In the genomic region with DNA sequence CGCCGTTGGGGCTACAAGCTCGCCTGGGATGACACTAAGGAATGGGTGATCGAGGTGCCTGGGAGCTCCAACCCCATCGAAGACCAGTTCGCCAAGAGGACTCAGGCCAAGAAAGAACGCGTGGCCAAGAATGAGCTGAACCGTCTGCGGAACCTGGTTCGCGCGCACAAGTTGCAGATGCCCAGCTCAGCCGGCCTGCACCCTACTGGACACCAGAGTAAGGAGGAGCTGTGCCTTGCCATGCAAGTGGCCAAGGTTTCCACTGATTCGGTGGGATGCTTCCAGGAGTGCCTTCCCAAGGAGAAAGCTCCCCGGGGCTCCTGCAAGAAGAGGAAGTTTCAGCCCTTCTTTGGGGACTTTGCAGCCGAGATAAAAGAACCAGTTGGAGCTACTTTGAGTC, we compare ENCODE assay signal across 18 mouse cellular contexts. TPM values are rescaled to one million over a fixed set of nuclear protein-coding genes. Genes with fewer than 3 reads are reported as not detected.
DNase-seq lines count a peak whose midpoint lies in the region; ATAC-seq and TF ChIP-seq lines count a peak whose summit lies in the region.
"Not testable (repeated sequence)": the region's sequence is repeated elsewhere in the genome, so short reads cannot be mapped to it uniquely, and the experiment has no call there.
"Had no signal": no experiment of that assay in that cellular context is flagged by ENCODE, and none has a peak within 500 bp of the region (broad histone marks: within the 10 kb centered on the region; RNA-seq: fewer than 3 reads in every experiment).

No protein-coding gene starts in this region.

- H3K9ac ChIP-seq in embryonic facial prominence, embryonic 12.5 days; forebrain, embryonic 15.5 days (replicated peaks); heart, embryonic 16.5 days (ENCODE audit: low read length); hindbrain, postnatal 0 days (replicated peaks; ENCODE audit: low read length); limb, embryonic 12.5 days (replicated peaks); midbrain, embryonic 12.5 days (replicated peaks); neural tube, embryonic 12.5 days; stomach, embryonic 16.5 days (ENCODE audit: low read length): not testable (repeated sequence)

- H3K27ac ChIP-seq in embryonic facial prominence, embryonic 12.5 days; forebrain, embryonic 15.5 days (replicated peaks); heart, embryonic 16.5 days (ENCODE audit: low read length); hindbrain, postnatal 0 days; limb, embryonic 12.5 days; midbrain, embryonic 12.5 days (replicated peaks); neural tube, embryonic 12.5 days; stomach, embryonic 16.5 days (ENCODE audit: low read length): not testable (repeated sequence)

- H3K27me3 ChIP-seq in embryonic facial prominence, embryonic 12.5 days; forebrain, embryonic 15.5 days; heart, embryonic 16.5 days (ENCODE audit: control insufficient read depth, insufficient read depth, low read length); hindbrain, postnatal 0 days (ENCODE audit: insufficient read depth, low read length); midbrain, embryonic 12.5 days; neural tube, embryonic 12.5 days (replicated peaks); stomach, embryonic 16.5 days (ENCODE audit: control insufficient read depth, insufficient read depth, low read length): not testable (repeated sequence)
- H3K27me3 ChIP-seq in limb, embryonic 12.5 days: peaks cover 12% of the 10 kb centered on the region

- peak overlapping the region; percentile 35 for H3K4me2 ChIP-seq in embryonic facial prominence, embryonic 12.5 days (replicated peaks)
- peak overlapping the region; percentile 33; the same call in 1 of the 2 replicates for H3K4me2 ChIP-seq in forebrain, embryonic 15.5 days (replicated peaks)
- H3K4me2 ChIP-seq in heart, embryonic 16.5 days (ENCODE audit: low read depth, low read length): peak overlapping the region; percentile 49
- peak overlapping the region; percentile 38; the same call in 1 of the 2 replicates for H3K4me2 ChIP-seq in hindbrain, postnatal 0 days (ENCODE audit: low read depth, low read length)
- peak overlapping the region; percentile 40 for H3K4me2 ChIP-seq in limb, embryonic 12.5 days
- H3K4me2 ChIP-seq in midbrain, embryonic 12.5 days (replicated peaks): peak overlapping the region; percentile 43
- peak overlapping the region; percentile 40; the same call in 1 of the 2 replicates for H3K4me2 ChIP-seq in neural tube, embryonic 12.5 days (replicated peaks)
- peak overlapping the region; percentile 32; the same call in 1 of the 2 replicates for H3K4me2 ChIP-seq in stomach, embryonic 16.5 days (ENCODE audit: low read depth, low read length)

- H3K4me1 ChIP-seq in embryonic facial prominence, embryonic 12.5 days; forebrain, embryonic 15.5 days; heart, embryonic 16.5 days (ENCODE audit: control insufficient read depth, insufficient read depth, low read length); hindbrain, postnatal 0 days (ENCODE audit: insufficient read depth, low read length); limb, embryonic 12.5 days (replicated peaks); midbrain, embryonic 12.5 days; neural tube, embryonic 12.5 days; stomach, embryonic 16.5 days (ENCODE audit: control insufficient read depth, insufficient read depth, low read length): not testable (repeated sequence)

- 69% methylated on average over 17 of the region's 17 CpGs for WGBS in embryonic facial prominence, embryonic 12.5 days
- 70% methylated on average over 17 of the region's 17 CpGs for WGBS in forebrain, embryonic 15.5 days
- 41% methylated on average over 16 of the region's 17 CpGs for WGBS in heart, embryonic 16.5 days
- WGBS in hindbrain, postnatal 0 days: 56% methylated on average over 16 of the region's 17 CpGs
- WGBS in limb, embryonic 12.5 days: 54% methylated on average over 17 of the region's 17 CpGs
- WGBS in midbrain, embryonic 12.5 days: 57% methylated on average over 17 of the region's 17 CpGs
- 58% methylated on average over 17 of the region's 17 CpGs for WGBS in neural tube, embryonic 12.5 days
- WGBS in stomach, embryonic 16.5 days: 44% methylated on average over 16 of the region's 17 CpGs

- not testable (repeated sequence) for ATAC-seq in embryonic facial prominence, embryonic 12.5 days (ENCODE audit: insufficient number of reproducible peaks, insufficient read depth, low FRiP score, low TSS enrichment); heart, embryonic 16.5 days (replicated peaks; ENCODE audit: extremely low read depth, insufficient read depth, low FRiP score); limb, embryonic 12.5 days (ENCODE audit: insufficient number of reproducible peaks, insufficient read depth, low FRiP score, low TSS enrichment, low read depth); midbrain, embryonic 12.5 days (ENCODE audit: low FRiP score, low read depth); neural tube, embryonic 12.5 days (ENCODE audit: low FRiP score, low read depth)
- ATAC-seq in forebrain, embryonic 15.5 days (replicated peaks): peak; percentile 8; the same call in 1 of the 2 replicates
- peak; percentile 38; the same call in 1 of the 2 replicates for ATAC-seq in hindbrain, postnatal 0 days
- 0 out of 2 replicates have a peak, but pooled peaks have one; percentile 17 for ATAC-seq in stomach, embryonic 16.5 days (ENCODE audit: insufficient read depth, low FRiP score)

- not testable (repeated sequence) for TF ChIP-seq CTCF in hindbrain, postnatal 0 days (IDR thresholded peaks at IDR 0.05; ENCODE audit: low read depth)

- not testable (repeated sequence) for H3K9me3 ChIP-seq in embryonic facial prominence, embryonic 12.5 days; forebrain, embryonic 15.5 days; heart, embryonic 16.5 days (replicated peaks; ENCODE audit: control insufficient read depth, low read length); hindbrain, postnatal 0 days (ENCODE audit: low read length); limb, embryonic 12.5 days; midbrain, embryonic 12.5 days; neural tube, embryonic 12.5 days; stomach, embryonic 16.5 days (replicated peaks; ENCODE audit: control insufficient read depth, low read length)

- not testable (repeated sequence) for H3K36me3 ChIP-seq in embryonic facial prominence, embryonic 12.5 days; forebrain, embryonic 15.5 days; heart, embryonic 16.5 days (ENCODE audit: control insufficient read depth, insufficient read depth); hindbrain, postnatal 0 days (ENCODE audit: insufficient read depth, low read length); limb, embryonic 12.5 days; midbrain, embryonic 12.5 days; neural tube, embryonic 12.5 days; stomach, embryonic 16.5 days (ENCODE audit: control insufficient read depth, insufficient read depth, low read length)

- not testable (repeated sequence) for H3K4me3 ChIP-seq in embryonic facial prominence, embryonic 12.5 days; hindbrain, postnatal 0 days (ENCODE audit: low read length)
- H3K4me3 ChIP-seq in forebrain, embryonic 15.5 days: peak overlapping the region; percentile 9; the same call in 1 of the 2 replicates
- H3K4me3 ChIP-seq in heart, embryonic 16.5 days (ENCODE audit: low read length): peak overlapping the region; percentile 27
- H3K4me3 ChIP-seq in limb, embryonic 12.5 days (replicated peaks): 0 out of 2 replicates have a peak overlapping the region, but pooled peaks have one; percentile 22
- H3K4me3 ChIP-seq in midbrain, embryonic 12.5 days: 0 out of 2 replicates have a peak overlapping the region, but pooled peaks have one; percentile 15
- 0 out of 2 replicates have a peak overlapping the region, but pooled peaks have one; percentile 7 for H3K4me3 ChIP-seq in neural tube, embryonic 12.5 days
- H3K4me3 ChIP-seq in stomach, embryonic 16.5 days (replicated peaks; ENCODE audit: low read length): peak overlapping the region; percentile 14

- DNase-seq in hindbrain, postnatal 0 days (ENCODE audit: low spot score): not testable (repeated sequence)

RNA-seq across cellular contexts. Expression of gene Gm21671, which starts 2.8 kb away (rescaled TPM):
- polyA plus RNA-seq in embryonic facial prominence, embryonic 12.5 days (2016; fragmentation: Nextera tagmentation; extraction: Ambion mirVana): not detected in 2 replicates
- not detected in 2 replicates for polyA plus RNA-seq in forebrain, embryonic 15.5 days (2015; fragmentation: Nextera tagmentation; extraction: Ambion mirVana)
- polyA plus RNA-seq in heart, embryonic 16.5 days (2015; fragmentation: Nextera tagmentation; extraction: Ambion mirVana): not detected in 2 replicates
- 0.18 TPM in 1 of 2 replicates, not detected in the other for total RNA-seq in hindbrain, postnatal 0 days (2014; rRNA removed)
- 0.11 and 0.13 TPM in 2 replicates for polyA plus RNA-seq in hindbrain, postnatal 0 days (2015; fragmentation: Nextera tagmentation; extraction: Ambion mirVana)
- polyA plus RNA-seq in limb, embryonic 12.5 days (2016; fragmentation: Nextera tagmentation; extraction: Ambion mirVana): not detected in 2 replicates
- 0.12 TPM in 1 of 2 replicates, not detected in the other for polyA plus RNA-seq in midbrain, embryonic 12.5 days (2016; fragmentation: Nextera tagmentation; extraction: Ambion mirVana)
- polyA plus RNA-seq in neural tube, embryonic 12.5 days (2016; fragmentation: Nextera tagmentation; extraction: Ambion mirVana): 0.09 TPM in 1 of 2 replicates, not detected in the other
- polyA plus RNA-seq in stomach, embryonic 16.5 days (2015; fragmentation: Nextera tagmentation; extraction: Ambion mirVana): 0.10 TPM in 1 of 2 replicates, not detected in the other
- total RNA-seq: adrenal gland, postnatal 10 days; gastrocnemius, postnatal 36 days; layer of hippocampus, postnatal 14 days; left cerebral cortex, postnatal 10 days; liver, adult 2 months had no signal
- polyA plus RNA-seq: brain, embryonic 14.5 days; large intestine, adult 2 months; liver, adult 2 months; lung, embryonic 15.5 days; macrophage; stomach, postnatal 0 days had no signal

RNA-seq across cellular contexts. Expression of gene Gm21663, which starts 14.9 kb away (rescaled TPM):
- not detected in 2 replicates for polyA plus RNA-seq in embryonic facial prominence, embryonic 12.5 days (2016; fragmentation: Nextera tagmentation; extraction: Ambion mirVana)
- not detected in 2 replicates for polyA plus RNA-seq in forebrain, embryonic 15.5 days (2015; fragmentation: Nextera tagmentation; extraction: Ambion mirVana)
- polyA plus RNA-seq in heart, embryonic 16.5 days (2015; fragmentation: Nextera tagmentation; extraction: Ambion mirVana): 0.10 TPM in 1 of 2 replicates, not detected in the other
- total RNA-seq in hindbrain, postnatal 0 days (2014; rRNA removed): 0.32 TPM in 1 of 2 replicates, not detected in the other
- polyA plus RNA-seq in hindbrain, postnatal 0 days (2015; fragmentation: Nextera tagmentation; extraction: Ambion mirVana): 0.18 TPM in 1 of 2 replicates, not detected in the other
- 0.08 TPM in 1 of 2 replicates, not detected in the other for polyA plus RNA-seq in limb, embryonic 12.5 days (2016; fragmentation: Nextera tagmentation; extraction: Ambion mirVana)
- not detected in 2 replicates for polyA plus RNA-seq in midbrain, embryonic 12.5 days (2016; fragmentation: Nextera tagmentation; extraction: Ambion mirVana)
- polyA plus RNA-seq in neural tube, embryonic 12.5 days (2016; fragmentation: Nextera tagmentation; extraction: Ambion mirVana): not detected in 2 replicates
- not detected in 2 replicates for polyA plus RNA-seq in stomach, embryonic 16.5 days (2015; fragmentation: Nextera tagmentation; extraction: Ambion mirVana)
- total RNA-seq: gastrocnemius, postnatal 36 days; layer of hippocampus, postnatal 14 days; left cerebral cortex, postnatal 10 days; liver, adult 2 months had no signal
- polyA plus RNA-seq: brain, embryonic 14.5 days; large intestine, adult 2 months; liver, adult 2 months; lung, embryonic 15.5 days; macrophage had no signal

RNA-seq across cellular contexts. Expression of gene Gm21680, which starts 15.4 kb away (rescaled TPM):
- polyA plus RNA-seq in embryonic facial prominence, embryonic 12.5 days (2016; fragmentation: Nextera tagmentation; extraction: Ambion mirVana): not detected in 2 replicates
- polyA plus RNA-seq in forebrain, embryonic 15.5 days (2015; fragmentation: Nextera tagmentation; extraction: Ambion mirVana): 0.05 TPM in 1 of 2 replicates, not detected in the other
- polyA plus RNA-seq in heart, embryonic 16.5 days (2015; fragmentation: Nextera tagmentation; extraction: Ambion mirVana): 0.07 TPM in 1 of 2 replicates, not detected in the other
- not detected in 2 replicates for total RNA-seq in hindbrain, postnatal 0 days (2014; rRNA removed)
- polyA plus RNA-seq in hindbrain, postnatal 0 days (2015; fragmentation: Nextera tagmentation; extraction: Ambion mirVana): not detected in 2 replicates
- 0.13 TPM in 1 of 2 replicates, not detected in the other for polyA plus RNA-seq in limb, embryonic 12.5 days (2016; fragmentation: Nextera tagmentation; extraction: Ambion mirVana)
- not detected in 2 replicates for polyA plus RNA-seq in midbrain, embryonic 12.5 days (2016; fragmentation: Nextera tagmentation; extraction: Ambion mirVana)
- polyA plus RNA-seq in neural tube, embryonic 12.5 days (2016; fragmentation: Nextera tagmentation; extraction: Ambion mirVana): 0.06 TPM in 1 of 2 replicates, not detected in the other
- polyA plus RNA-seq in stomach, embryonic 16.5 days (2015; fragmentation: Nextera tagmentation; extraction: Ambion mirVana): 0.08 and 0.11 TPM in 2 replicates
- total RNA-seq: adrenal gland, postnatal 10 days; gastrocnemius, postnatal 36 days; layer of hippocampus, postnatal 14 days; left cerebral cortex, postnatal 10 days; liver, adult 2 months had no signal
- polyA plus RNA-seq: brain, embryonic 14.5 days; large intestine, adult 2 months; liver, adult 2 months; lung, embryonic 15.5 days; macrophage had no signal

RNA-seq across cellular contexts. Expression of gene Gm21698, which starts 31.4 kb away (rescaled TPM):
- polyA plus RNA-seq in embryonic facial prominence, embryonic 12.5 days (2016; fragmentation: Nextera tagmentation; extraction: Ambion mirVana): 0.08 TPM in 1 of 2 replicates, not detected in the other
- 0.17 TPM in 1 of 2 replicates, not detected in the other for polyA plus RNA-seq in forebrain, embryonic 15.5 days (2015; fragmentation: Nextera tagmentation; extraction: Ambion mirVana)
- polyA plus RNA-seq in heart, embryonic 16.5 days (2015; fragmentation: Nextera tagmentation; extraction: Ambion mirVana): not detected in 2 replicates
- total RNA-seq in hindbrain, postnatal 0 days (2014; rRNA removed): not detected in 2 replicates
- polyA plus RNA-seq in hindbrain, postnatal 0 days (2015; fragmentation: Nextera tagmentation; extraction: Ambion mirVana): 0.11 and 0.35 TPM in 2 replicates
- polyA plus RNA-seq in limb, embryonic 12.5 days (2016; fragmentation: Nextera tagmentation; extraction: Ambion mirVana): 0.10 TPM in 1 of 2 replicates, not detected in the other
- not detected in 2 replicates for polyA plus RNA-seq in midbrain, embryonic 12.5 days (2016; fragmentation: Nextera tagmentation; extraction: Ambion mirVana)
- not detected in 2 replicates for polyA plus RNA-seq in neural tube, embryonic 12.5 days (2016; fragmentation: Nextera tagmentation; extraction: Ambion mirVana)
- polyA plus RNA-seq in stomach, embryonic 16.5 days (2015; fragmentation: Nextera tagmentation; extraction: Ambion mirVana): 0.09 and 0.16 TPM in 2 replicates
- total RNA-seq: adrenal gland, postnatal 10 days; gastrocnemius, postnatal 36 days; layer of hippocampus, postnatal 14 days; left cerebral cortex, postnatal 10 days; liver, adult 2 months had no signal
- polyA plus RNA-seq: brain, embryonic 14.5 days; large intestine, adult 2 months; liver, adult 2 months; lung, embryonic 15.5 days; macrophage; stomach, postnatal 0 days had no signal

RNA-seq across cellular contexts. Expression of gene Gm1979, which starts 47.5 kb away (rescaled TPM):
- 0.13 TPM in 1 of 2 replicates, not detected in the other for polyA plus RNA-seq in embryonic facial prominence, embryonic 12.5 days (2016; fragmentation: Nextera tagmentation; extraction: Ambion mirVana)
- not detected in 2 replicates for polyA plus RNA-seq in forebrain, embryonic 15.5 days (2015; fragmentation: Nextera tagmentation; extraction: Ambion mirVana)
- 0.10 TPM in 1 of 2 replicates, not detected in the other for polyA plus RNA-seq in heart, embryonic 16.5 days (2015; fragmentation: Nextera tagmentation; extraction: Ambion mirVana)
- 0.07 and 0.10 TPM in 2 replicates for total RNA-seq in hindbrain, postnatal 0 days (2014; rRNA removed)
- polyA plus RNA-seq in hindbrain, postnatal 0 days (2015; fragmentation: Nextera tagmentation; extraction: Ambion mirVana): 0.47 TPM in 1 of 2 replicates, not detected in the other
- polyA plus RNA-seq in limb, embryonic 12.5 days (2016; fragmentation: Nextera tagmentation; extraction: Ambion mirVana): not detected in 2 replicates
- 0.10 TPM in 1 of 2 replicates, not detected in the other for polyA plus RNA-seq in midbrain, embryonic 12.5 days (2016; fragmentation: Nextera tagmentation; extraction: Ambion mirVana)
- polyA plus RNA-seq in neural tube, embryonic 12.5 days (2016; fragmentation: Nextera tagmentation; extraction: Ambion mirVana): not detected in 2 replicates
- polyA plus RNA-seq in stomach, embryonic 16.5 days (2015; fragmentation: Nextera tagmentation; extraction: Ambion mirVana): 0.21 TPM in 1 of 2 replicates, not detected in the other
- total RNA-seq: adrenal gland, postnatal 10 days; gastrocnemius, postnatal 36 days; left cerebral cortex, postnatal 10 days; liver, adult 2 months had no signal
- polyA plus RNA-seq: brain, embryonic 14.5 days; large intestine, adult 2 months; liver, adult 2 months; lung, embryonic 15.5 days; macrophage; stomach, postnatal 0 days had no signal
